Mouse (Mus musculus) heart, adult 2 months (tissue): ENCODE measurements around the gene Gm17409. TPM values are rescaled to one million over a fixed set of nuclear protein-coding genes. Genes with fewer than 3 reads are reported as not detected.

Source experiments
- DNase-seq, 2 experiments: peaks; one replicate each; pipeline ENCODE4 v3.0.0; 2021
- H3K27ac ChIP-seq: fragments of 200-600 bp; 2 replicates; pipeline ENCODE4 v1.8.1; 2022
- H3K27me3 ChIP-seq: fragments of 200-500 bp; 2 replicates; pipeline ENCODE4 v1.6.1; 2012; ENCODE audit warnings: mild to moderate bottlenecking, low read length, inconsistent platforms, mixed read lengths; ENCODE audit not compliant: control insufficient read depth, insufficient read depth
- H3K36me3 ChIP-seq: fragments of 200-500 bp; 2 replicates; pipeline ENCODE4 v1.6.1; 2012; ENCODE audit warnings: low read length, inconsistent platforms; ENCODE audit not compliant: control insufficient read depth, insufficient read depth
- H3K4me1 ChIP-seq: fragments of 200-500 bp; 2 replicates; pipeline ENCODE4 v1.6.1; 2011; ENCODE audit warnings: low read length; ENCODE audit not compliant: control insufficient read depth, insufficient read depth
- H3K4me3 ChIP-seq: fragments of 200-600 bp; 2 replicates; pipeline ENCODE4 v1.8.1; 2022
- H3K79me2 ChIP-seq: fragments of 200-500 bp; replicated peaks from 2 replicates; pipeline ENCODE4 v1.6.1; 2012; ENCODE audit warnings: mild to moderate bottlenecking, inconsistent platforms, low read length, moderate library complexity, mixed read lengths; ENCODE audit not compliant: control insufficient read depth, insufficient read depth
- H3K9ac ChIP-seq: fragments of 200-500 bp; 2 replicates; pipeline ENCODE4 v1.6.1; 2012; ENCODE audit warnings: low read depth, mild to moderate bottlenecking, control low read depth, inconsistent platforms, low read length, mixed read lengths
- CTCF ChIP-seq: fragments of 200-600 bp; IDR thresholded peaks from 2 replicates; pipeline ENCODE4 v1.8.1; 2022; ENCODE audit warnings: antibody characterized with exemption, mild to moderate bottlenecking, moderate library complexity
- EP300 ChIP-seq: fragments of 200-500 bp; IDR thresholded peaks from 2 replicates; pipeline ENCODE4 v1.6.1; 2011; ENCODE audit warnings: low read depth, low read length, control low read depth; ENCODE audit not compliant: insufficient read depth
- POLR2A ChIP-seq: fragments of 200-500 bp; IDR thresholded peaks from 2 replicates; pipeline ENCODE4 v1.6.1; 2011; ENCODE audit warnings: mild to moderate bottlenecking, low read depth, low read length, control low read depth; ENCODE audit not compliant: insufficient read depth
- WGBS: fragments of 180-500 bp; shearing (Covaris S2); methylation state at CpG from one replicate; pipeline ENCODE4 v1.1.7; 2018; 5-methylcytosine and 5-hydroxymethylcytosine counted together
- intact Hi-C: fragments of 180-260 bp; cut with DNase I; formaldehyde crosslinking; loops from one replicate; pipeline ENCODE4 v1.15.1; 2025
- polyA plus RNA-seq: library from polyadenylated mRNA; depleted of rRNA; stranded (reverse); fragments of >200 nt; gene quantifications from 2 replicates; pipeline ENCODE4 v1.2.3, GENCODE M21; 2012
- total RNA-seq, 2 experiments: library from RNA; stranded (reverse); gene quantifications; 2 replicates each; pipeline ENCODE4 v1.2.3; 2021

The Gm17409 gene
- total and polyA plus RNA-seq, 3 experiments: not detected

- no peak overlapping the region for H3K4me3 ChIP-seq
- H3K27me3 ChIP-seq: no peaks in the 10 kb centered on the region
- no peak overlapping the region for H3K27ac ChIP-seq
- no peak for TF ChIP-seq EP300
- no peak for TF ChIP-seq CTCF
- TF ChIP-seq POLR2A: no peak
- no peak for DNase-seq
- intact Hi-C loops: no loop called here
- no peaks in the 10 kb centered on the region for H3K36me3 ChIP-seq
- H3K4me1 ChIP-seq: peaks cover 5% of the 10 kb centered on the region; the same call in 1 of the 2 replicates
- H3K9ac ChIP-seq: no peak overlapping the region
- no peaks in the 10 kb centered on the region for H3K79me2 ChIP-seq
- 86% methylated on average over 10 of the region's 10 CpGs for WGBS
These were observed 9.6 kb downstream of the Gm17409 start for GRCm38 (mm10) chr2:58479536-58479935.

GRCm38 (mm10) chr2:58480764-58481163, 10.8 kb downstream of the Gm17409 start:
- no peaks in the 10 kb centered on the region for H3K27me3 ChIP-seq
- no peak overlapping the region for H3K4me3 ChIP-seq
- intact Hi-C loops: loop anchor here (1.0 kb wide), 1 partner anchor 85 kb away; no protein-coding TSS in a partner anchor
- TF ChIP-seq CTCF (no peak), EP300 (no peak), POLR2A (no peak)
- peaks cover 8% of the 10 kb centered on the region for H3K4me1 ChIP-seq
- no peak for DNase-seq
- WGBS: 64% methylated on average over 6 of the region's 6 CpGs
- no peaks in the 10 kb centered on the region; the same call in 1 of the 2 replicates for H3K36me3 ChIP-seq
- no peak overlapping the region for H3K9ac ChIP-seq
- no peak overlapping the region for H3K27ac ChIP-seq
- no peaks in the 10 kb centered on the region for H3K79me2 ChIP-seq

- H3K27me3 ChIP-seq: no peaks in the 10 kb centered on the region
- no peak overlapping the region for H3K27ac ChIP-seq
- intact Hi-C loops: no loop called here
- WGBS: 68% methylated on average over 9 of the region's 9 CpGs
- no peak for DNase-seq
- TF ChIP-seq CTCF: no peak
- TF ChIP-seq EP300: no peak
- TF ChIP-seq POLR2A: no peak
- no peaks in the 10 kb centered on the region; the same call in 1 of the 2 replicates for H3K36me3 ChIP-seq
- no peaks in the 10 kb centered on the region for H3K79me2 ChIP-seq
- H3K4me3 ChIP-seq: no peak overlapping the region
- no peak overlapping the region for H3K9ac ChIP-seq
- peaks cover 9% of the 10 kb centered on the region for H3K4me1 ChIP-seq
These were observed 11.7 kb downstream of the Gm17409 start for GRCm38 (mm10) chr2:58481450-58482100.

- WGBS: 49% methylated on average over 7 of the region's 7 CpGs
- Histone ChIP-seq H3K79me2 (no peaks in the 10 kb centered on the region), H3K27ac (no peak overlapping the region; the same call in 1 of the 2 replicates), H3K36me3 (peaks cover 2% of the 10 kb centered on the region), H3K27me3 (no peaks in the 10 kb centered on the region), H3K4me1 (peaks cover 19% of the 10 kb centered on the region), H3K4me3 (no peak overlapping the region), H3K9ac (no peak overlapping the region)
- DNase-seq: no peak
- TF ChIP-seq POLR2A (no peak), EP300 (no peak), CTCF (no peak)
- intact Hi-C loops: no loop called here
These were observed 14.5 kb downstream of the Gm17409 start for GRCm38 (mm10) chr2:58484284-58484965.

GRCm38 (mm10) chr2:58485152-58485551, 15.2 kb downstream of the Gm17409 start:
- H3K9ac ChIP-seq: no peak overlapping the region
- no peaks in the 10 kb centered on the region for H3K79me2 ChIP-seq
- intact Hi-C loops: no loop called here
- TF ChIP-seq EP300 (no peak), CTCF (no peak), POLR2A (no peak)
- no peaks in the 10 kb centered on the region for H3K27me3 ChIP-seq
- no peak for DNase-seq
- WGBS: 27% methylated on average over 4 of the region's 4 CpGs
- H3K4me3 ChIP-seq: no peak overlapping the region
- peaks cover 22% of the 10 kb centered on the region for H3K4me1 ChIP-seq
- H3K36me3 ChIP-seq: peaks cover 2% of the 10 kb centered on the region
- H3K27ac ChIP-seq: no peak overlapping the region

- intact Hi-C loops: no loop called here
- Histone ChIP-seq H3K9ac (no peak overlapping the region), H3K4me3 (no peak overlapping the region), H3K4me1 (peaks cover 21% of the 10 kb centered on the region), H3K27ac (no peak overlapping the region), H3K36me3 (peaks cover 2% of the 10 kb centered on the region), H3K27me3 (no peaks in the 10 kb centered on the region), H3K79me2 (no peaks in the 10 kb centered on the region)
- DNase-seq: no peak
- 76% methylated on average over 3 of the region's 3 CpGs for WGBS
- TF ChIP-seq EP300 (no peak), CTCF (no peak), POLR2A (no peak)
These were observed 15.8 kb downstream of the Gm17409 start for GRCm38 (mm10) chr2:58485683-58486082.
